Mouse (Mus musculus): ENCODE data around the gene Tekt3.

DNA sequence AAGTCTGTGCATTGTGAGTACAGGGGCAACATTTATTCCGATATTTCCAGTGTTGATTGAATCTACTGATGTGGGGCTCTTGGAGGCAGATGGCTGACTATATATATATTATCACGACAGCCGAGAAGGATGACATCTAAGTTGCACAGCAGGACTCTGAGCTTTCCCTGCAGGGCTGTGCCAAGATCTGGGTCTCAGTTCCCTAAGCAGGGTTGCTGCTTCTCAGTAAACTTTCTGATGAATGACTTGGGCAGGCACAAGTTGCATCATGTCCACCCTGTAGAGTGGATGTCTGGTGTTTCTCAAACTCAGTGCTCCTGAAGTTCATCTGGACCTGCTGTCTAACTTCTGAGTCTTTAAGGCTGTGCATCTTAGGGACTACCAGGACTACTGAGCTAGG is 15.7 kb upstream of the Tekt3 start:
- TF ChIP-seq CTCF (IDR thresholded peaks at IDR 0.05; ENCODE audit: control insufficient read depth, insufficient read depth, insufficient replicate concordance, low read depth, low read length), result no peak
- TF ChIP-seq POLR2A (IDR thresholded peaks at IDR 0.05; ENCODE audit: control insufficient read depth, low read depth, low read length), result no peak
